Mouse (Mus musculus) c-Kit-positive CD71-positive TER-119-positive erythroid progenitor cells, embryonic 14.5 days (primary cell): ENCODE measurements around the gene Dtx2.

Experiments
- DNase-seq: peaks from one replicate; pipeline ENCODE4 v3.0.0-alpha.2; 2013; ENCODE audit warnings: low spot score

Gene Dtx2

GRCm38 (mm10) chr5:135994725-135995687 lies at the start of gene Dtx2:
TSS of gene Dtx2 (plus strand) at chr5:135994800.
- peak; percentile 80 for DNase-seq

GRCm38 (mm10) chr5:135945916-135946408 lies 48.6 kb upstream of the Dtx2 start:
- DNase-seq, result no peak

GRCm38 (mm10) chr5:135946621-135947020 lies 48.0 kb upstream of the Dtx2 start:
- DNase-seq, result no peak

- peak; percentile 77 for DNase-seq
Observed at GRCm38 (mm10) chr5:135950710-135951412, 43.7 kb upstream of the Dtx2 start.

GRCm38 (mm10) chr5:135951660-135952059 lies 42.9 kb upstream of the Dtx2 start:
- no peak for DNase-seq

- no peak for DNase-seq
Observed at GRCm38 (mm10) chr5:135952830-135953229, 41.8 kb upstream of the Dtx2 start.

GRCm38 (mm10) chr5:135956300-135957206 lies 38.0 kb upstream of the Dtx2 start:
- DNase-seq, result no peak

- DNase-seq, result peak; percentile 98
Observed at GRCm38 (mm10) chr5:135957207-135957974, 37.2 kb upstream of the Dtx2 start.

- no peak for DNase-seq
Observed at GRCm38 (mm10) chr5:135958367-135958766, 36.2 kb upstream of the Dtx2 start.

GRCm38 (mm10) chr5:135959911-135960310 lies 34.7 kb upstream of the Dtx2 start:
- no peak for DNase-seq

- DNase-seq, result no peak
Observed at GRCm38 (mm10) chr5:135960909-135961635, 33.5 kb upstream of the Dtx2 start.

- no peak for DNase-seq
Observed at GRCm38 (mm10) chr5:135962125-135962491, 32.5 kb upstream of the Dtx2 start.

GRCm38 (mm10) chr5:135962492-135963279 lies 31.9 kb upstream of the Dtx2 start:
- DNase-seq, result peak; percentile 99

GRCm38 (mm10) chr5:135963280-135963627 lies 31.3 kb upstream of the Dtx2 start:
- DNase-seq, result no peak

GRCm38 (mm10) chr5:135965501-135965930 lies 29.1 kb upstream of the Dtx2 start:
- DNase-seq, result no peak

- DNase-seq, result peak; percentile 34
Observed at GRCm38 (mm10) chr5:135966866-135967265, 27.7 kb upstream of the Dtx2 start.

GRCm38 (mm10) chr5:135968781-135969180 lies 25.8 kb upstream of the Dtx2 start:
- DNase-seq, result peak; percentile 63

GRCm38 (mm10) chr5:135970247-135970646 lies 24.4 kb upstream of the Dtx2 start:
- no peak for DNase-seq

GRCm38 (mm10) chr5:135971876-135972275 lies 22.7 kb upstream of the Dtx2 start:
- no peak for DNase-seq

- no peak for DNase-seq
Observed at GRCm38 (mm10) chr5:135974365-135974764, 20.2 kb upstream of the Dtx2 start, which contains the start of gene Ssc4d. TSS of gene Ssc4d (minus strand) at chr5:135974531.
